Mouse (Mus musculus) ES-E14 (cell line): ENCODE results near the gene 4930544G11Rik. TPM values are rescaled to one million over a fixed set of nuclear protein-coding genes. Genes with fewer than 3 reads are reported as not detected.

Experiments used
- DNase-seq: peaks from one replicate; pipeline ENCODE4 v3.0.0-alpha.2; 2013; ENCODE audit warnings: low read depth, low spot score
- H3K27ac ChIP-seq: 2 replicates; pipeline ENCODE4 v1.5.1; 2012; ENCODE audit warnings: low read depth, mild to moderate bottlenecking, low read length, moderate library complexity, mixed read lengths; ENCODE audit not compliant: poor library complexity, insufficient read depth, severe bottlenecking
- H3K36me3 ChIP-seq: 2 replicates; pipeline ENCODE4 v1.6.1; 2012; ENCODE audit warnings: mild to moderate bottlenecking, low read length, moderate library complexity, mixed read lengths; ENCODE audit not compliant: control insufficient read depth, poor library complexity, insufficient read depth, severe bottlenecking
- H3K4me1 ChIP-seq, 2 experiments: fragments of 150-350 bp in 1 of 2; sonication (generic) in 1 of 2; 2 replicates each; pipeline ENCODE4 v1.6.1; 2012; ENCODE audit warnings: low read length in 2 of 2, mild to moderate bottlenecking in 1 of 2, mixed read lengths in 1 of 2; ENCODE audit not compliant: control insufficient read depth in 2 of 2, insufficient read depth in 2 of 2, poor library complexity in 1 of 2
- H3K4me3 ChIP-seq, 2 experiments: fragments of 150-350 bp in 1 of 2; sonication (generic) in 1 of 2; 2 replicates each; pipeline ENCODE4 v1.5.1; 2012; ENCODE audit warnings: low read length in 2 of 2, low read depth in 1 of 2, mild to moderate bottlenecking in 1 of 2, mixed read lengths in 1 of 2; ENCODE audit not compliant: insufficient read depth in 1 of 2, poor library complexity in 1 of 2, severe bottlenecking in 1 of 2
- H3K9ac ChIP-seq: 2 replicates; pipeline ENCODE4 v1.6.1; 2012; ENCODE audit warnings: low read depth, mild to moderate bottlenecking, low read length, mixed read lengths; ENCODE audit not compliant: poor library complexity, insufficient read depth, severe bottlenecking
- H3K9me3 ChIP-seq: fragments of 150-350 bp; sonication (generic); 2 replicates; pipeline ENCODE4 v1.6.1; 2012; ENCODE audit warnings: low read depth, mild to moderate bottlenecking, low read length; ENCODE audit not compliant: control insufficient read depth, insufficient read depth
- CHD2 ChIP-seq: IDR thresholded peaks from 2 replicates; pipeline ENCODE4 v1.6.1; 2014; ENCODE audit warnings: mild to moderate bottlenecking, low read depth, low read length, inconsistent platforms
- HCFC1 ChIP-seq: IDR thresholded peaks from 2 replicates; pipeline ENCODE4 v1.6.1; 2012; ENCODE audit warnings: low read length, inconsistent platforms, borderline replicate concordance; ENCODE audit not compliant: insufficient read depth
- MAFK ChIP-seq: IDR thresholded peaks from 2 replicates; pipeline ENCODE4 v1.6.1; 2014; ENCODE audit warnings: mild to moderate bottlenecking, low read depth, low read length, inconsistent platforms; ENCODE audit not compliant: insufficient read depth
- ZC3H11A ChIP-seq: IDR thresholded peaks from 2 replicates; pipeline ENCODE4 v1.6.1; 2012; ENCODE audit warnings: low read depth, mild to moderate bottlenecking, inconsistent platforms, low read length, borderline replicate concordance
- ZNF384 ChIP-seq: IDR thresholded peaks from 2 replicates; pipeline ENCODE4 v1.6.1; 2012; ENCODE audit warnings: low read depth, low read length, inconsistent platforms
- in situ Hi-C, 2 experiments: fragments of 600-800 bp; cut with MboI; formaldehyde crosslinking; loops; one replicate each; pipeline ENCODE4 v1.15.1; 2025; ENCODE audit warnings: low sequenced_read_pairs in 2 of 2, inconsistent platforms in 1 of 2; ENCODE audit not compliant: unreplicated experiment in 2 of 2
- total RNA-seq: library from RNA; depleted of rRNA; stranded (reverse); fragments of 300-350 nt; gene quantifications from 2 replicates; pipeline ENCODE4 v1.2.3, GENCODE M21; 2012; rRNA removed

4930544G11Rik gene
- total RNA-seq: not detected in 2 replicates

DNA sequence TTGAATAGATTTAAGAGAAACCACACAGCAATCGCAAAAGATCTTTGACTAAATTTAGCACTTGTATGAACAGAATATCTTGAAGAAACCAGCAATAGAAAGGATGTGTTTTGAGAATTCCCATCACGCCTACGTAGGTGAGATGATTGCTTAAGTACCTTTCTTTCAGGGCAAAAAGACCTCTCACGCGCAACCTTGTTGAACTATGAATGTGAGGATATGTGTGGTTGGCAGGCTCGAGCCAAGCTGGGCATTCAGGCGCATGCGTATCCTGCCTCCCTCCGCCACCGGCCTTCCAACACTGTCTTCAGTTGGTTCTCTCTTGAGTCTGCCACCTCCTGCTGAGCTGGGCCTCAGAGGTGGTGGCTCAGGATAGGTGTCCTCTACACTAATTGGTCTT lies at the start of gene 4930544G11Rik:
TSS of gene 4930544G11Rik (plus strand) at position 301 of the 400 bp plus-strand sequence.
- TF ChIP-seq HCFC1: no peak
- no peak for TF ChIP-seq ZC3H11A
- TF ChIP-seq CHD2: no peak
- no peak for TF ChIP-seq MAFK
- no peak for TF ChIP-seq ZNF384
- Histone ChIP-seq H3K4me3 (no peak within 1 kb of the TSS), H3K36me3 (no peaks in the 10 kb centered on the region), H3K9ac (no peak within 1 kb of the TSS), H3K4me1 (no peaks in the 10 kb centered on the region), H3K9me3 (no peaks in the 10 kb centered on the region), H3K27ac (no peak within 1 kb of the TSS)
- in situ Hi-C loops: no loop called here
- DNase-seq: no peak

DNA sequence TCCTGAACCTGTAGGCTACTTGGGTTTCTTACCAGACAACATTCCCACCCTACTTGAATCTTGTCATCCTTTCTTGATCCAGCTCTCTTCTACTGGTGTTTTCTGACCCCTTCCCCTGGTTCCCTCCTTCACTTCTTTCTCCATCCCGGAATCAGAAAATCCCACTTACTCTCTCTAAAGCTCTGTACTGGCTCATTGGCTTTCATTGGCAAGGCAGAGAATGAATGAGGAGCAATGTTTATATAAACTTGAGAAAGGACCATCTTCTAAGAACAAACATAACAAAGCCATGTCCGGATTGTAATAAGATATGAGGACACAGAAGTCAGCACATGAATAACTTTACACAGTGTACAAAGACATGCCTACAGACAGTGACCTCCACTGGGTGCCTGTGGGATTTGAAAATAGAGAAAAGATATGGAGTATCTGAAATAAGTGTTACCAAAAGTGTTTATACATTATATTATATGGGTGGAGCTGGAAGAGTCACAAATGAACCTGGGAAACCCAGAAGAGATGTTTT lies 45.7 kb upstream of the 4930544G11Rik start:
- H3K36me3 ChIP-seq: peaks cover 4% of the 10 kb centered on the region; the same call in 1 of the 2 replicates
- H3K27ac ChIP-seq: no peak overlapping the region
- in situ Hi-C loops: no loop called here
- H3K9ac ChIP-seq: no peak overlapping the region
- no peak for DNase-seq
- TF ChIP-seq CHD2: no peak
- TF ChIP-seq HCFC1: no peak
- TF ChIP-seq ZNF384: no peak
- TF ChIP-seq MAFK: no peak
- no peak for TF ChIP-seq ZC3H11A
- H3K4me3 ChIP-seq: no peak overlapping the region
- H3K4me1 ChIP-seq: no peaks in the 10 kb centered on the region
- H3K9me3 ChIP-seq: no peaks in the 10 kb centered on the region

DNA sequence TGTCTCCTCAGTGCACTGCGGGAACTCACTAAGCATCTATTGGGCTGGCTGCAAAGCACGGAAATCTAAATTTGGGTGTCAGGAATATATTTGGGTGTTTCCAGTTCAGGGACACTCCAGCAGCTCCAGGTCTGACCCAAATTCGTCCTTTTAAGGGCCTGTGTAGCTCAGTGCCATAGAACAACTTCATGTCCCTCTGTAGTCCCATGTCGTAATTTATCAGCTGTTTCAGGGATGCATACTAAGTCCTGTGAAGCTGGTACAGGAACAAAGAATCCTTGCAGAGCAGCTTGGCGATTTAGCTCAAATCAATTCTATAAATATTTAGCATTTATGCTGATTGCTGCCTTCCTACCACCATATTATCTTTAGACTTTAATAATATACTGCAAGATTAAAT lies 37.0 kb upstream of the 4930544G11Rik start:
- in situ Hi-C loops: no loop called here
- Histone ChIP-seq H3K36me3 (peaks cover 2% of the 10 kb centered on the region; the same call in 1 of the 2 replicates), H3K9me3 (no peaks in the 10 kb centered on the region)

DNA sequence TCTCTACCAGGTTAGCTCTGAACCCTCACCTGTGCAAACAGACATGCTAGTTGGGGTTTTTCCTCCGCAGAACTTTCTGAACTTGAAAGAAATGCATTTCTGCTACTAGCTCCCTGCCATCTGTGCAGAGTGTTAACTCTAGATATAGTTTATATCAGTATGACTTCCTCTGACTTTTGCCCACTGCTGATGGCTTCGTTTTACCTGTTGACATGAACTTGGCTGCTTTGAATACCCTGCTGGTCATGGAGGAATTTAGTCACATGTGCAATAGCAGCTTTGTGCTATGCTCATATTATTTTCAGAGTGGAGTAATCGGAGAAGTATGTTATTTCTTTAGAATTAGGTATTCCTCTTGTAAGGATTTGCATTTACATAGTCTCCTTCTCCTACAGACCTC lies 30.7 kb upstream of the 4930544G11Rik start:
- no peak for DNase-seq
- no peaks in the 10 kb centered on the region for H3K4me1 ChIP-seq
- H3K9me3 ChIP-seq: no peaks in the 10 kb centered on the region
- H3K4me3 ChIP-seq: no peak overlapping the region
- no peak for TF ChIP-seq ZNF384
- TF ChIP-seq CHD2: no peak
- TF ChIP-seq MAFK: no peak
- no peak for TF ChIP-seq HCFC1
- no peak for TF ChIP-seq ZC3H11A
- peaks cover 4% of the 10 kb centered on the region for H3K36me3 ChIP-seq
- in situ Hi-C loops: no loop called here
- H3K9ac ChIP-seq: no peak overlapping the region
- H3K27ac ChIP-seq: no peak overlapping the region

More for the DNA sequence above, 37.0 kb upstream of the 4930544G11Rik start:
- Histone ChIP-seq H3K9ac (no peak overlapping the region), H3K27ac (no peak overlapping the region), H3K4me1 (no peaks in the 10 kb centered on the region), H3K4me3 (no peak overlapping the region)
- DNase-seq: no peak
- TF ChIP-seq ZC3H11A (no peak), MAFK (no peak), HCFC1 (no peak), CHD2 (no peak), ZNF384 (no peak)
